Mouse (Mus musculus) heart, adult 2 months (tissue): ENCODE measurements around the gene Zkscan5. TPM values are rescaled to one million over a fixed set of nuclear protein-coding genes. Genes with fewer than 3 reads are reported as not detected.

Experiments used
- DNase-seq, 2 experiments: peaks; one replicate each; pipeline ENCODE4 v3.0.0; 2021
- H3K27ac ChIP-seq: fragments of 200-600 bp; 2 replicates; pipeline ENCODE4 v1.8.1; 2022
- H3K27me3 ChIP-seq: fragments of 200-500 bp; 2 replicates; pipeline ENCODE4 v1.6.1; 2012; ENCODE audit warnings: mild to moderate bottlenecking, low read length, inconsistent platforms, mixed read lengths; ENCODE audit not compliant: control insufficient read depth, insufficient read depth
- H3K36me3 ChIP-seq: fragments of 200-500 bp; 2 replicates; pipeline ENCODE4 v1.6.1; 2012; ENCODE audit warnings: low read length, inconsistent platforms; ENCODE audit not compliant: control insufficient read depth, insufficient read depth
- H3K4me1 ChIP-seq: fragments of 200-500 bp; 2 replicates; pipeline ENCODE4 v1.6.1; 2011; ENCODE audit warnings: low read length; ENCODE audit not compliant: control insufficient read depth, insufficient read depth
- H3K4me3 ChIP-seq: fragments of 200-600 bp; 2 replicates; pipeline ENCODE4 v1.8.1; 2022
- H3K79me2 ChIP-seq: fragments of 200-500 bp; replicated peaks from 2 replicates; pipeline ENCODE4 v1.6.1; 2012; ENCODE audit warnings: mild to moderate bottlenecking, inconsistent platforms, low read length, moderate library complexity, mixed read lengths; ENCODE audit not compliant: control insufficient read depth, insufficient read depth
- H3K9ac ChIP-seq: fragments of 200-500 bp; 2 replicates; pipeline ENCODE4 v1.6.1; 2012; ENCODE audit warnings: low read depth, mild to moderate bottlenecking, control low read depth, inconsistent platforms, low read length, mixed read lengths
- CTCF ChIP-seq: fragments of 200-600 bp; IDR thresholded peaks from 2 replicates; pipeline ENCODE4 v1.8.1; 2022; ENCODE audit warnings: antibody characterized with exemption, mild to moderate bottlenecking, moderate library complexity
- EP300 ChIP-seq: fragments of 200-500 bp; IDR thresholded peaks from 2 replicates; pipeline ENCODE4 v1.6.1; 2011; ENCODE audit warnings: low read depth, low read length, control low read depth; ENCODE audit not compliant: insufficient read depth
- POLR2A ChIP-seq: fragments of 200-500 bp; IDR thresholded peaks from 2 replicates; pipeline ENCODE4 v1.6.1; 2011; ENCODE audit warnings: mild to moderate bottlenecking, low read depth, low read length, control low read depth; ENCODE audit not compliant: insufficient read depth
- WGBS: fragments of 180-500 bp; shearing (Covaris S2); methylation state at CpG from one replicate; pipeline ENCODE4 v1.1.7; 2018; 5-methylcytosine and 5-hydroxymethylcytosine counted together
- intact Hi-C: fragments of 180-260 bp; cut with DNase I; formaldehyde crosslinking; loops from one replicate; pipeline ENCODE4 v1.15.1; 2025
- polyA plus RNA-seq: library from polyadenylated mRNA; depleted of rRNA; stranded (reverse); fragments of >200 nt; gene quantifications from 2 replicates; pipeline ENCODE4 v1.2.3, GENCODE M21; 2012
- total RNA-seq, 2 experiments: library from RNA; stranded (reverse); gene quantifications; 2 replicates each; pipeline ENCODE4 v1.2.3; 2021

The Zkscan5 gene
- total and polyA plus RNA-seq, 3 experiments, result 3.9 to 10.6 (median 9.7) TPM

DNA sequence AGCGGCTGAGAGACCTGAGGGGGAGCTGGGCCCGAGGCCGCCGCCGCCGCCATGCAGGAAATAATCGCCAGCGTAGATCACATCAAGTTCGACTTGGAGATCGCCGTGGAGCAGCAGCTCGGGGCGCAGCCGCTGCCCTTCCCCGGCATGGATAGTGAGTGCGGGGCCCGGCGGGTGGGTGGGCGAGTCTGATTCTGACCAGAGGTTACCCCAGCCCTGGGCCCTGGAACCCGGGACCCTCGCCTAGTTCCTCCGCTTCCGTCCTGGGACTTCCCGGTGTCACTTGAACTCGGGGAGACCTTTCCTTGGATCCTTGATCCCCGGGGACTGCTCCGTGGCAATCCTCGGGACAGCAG is 37.1 kb upstream of the Zkscan5 start:
- Histone ChIP-seq H3K36me3 (peaks cover 3% of the 10 kb centered on the region; the same call in 1 of the 2 replicates), H3K4me1 (peaks cover 7% of the 10 kb centered on the region), H3K27ac (peak overlapping the region; percentile 95), H3K4me3 (peak overlapping the region; percentile 82), H3K79me2 (peaks cover 2% of the 10 kb centered on the region; the same call in 1 of the 2 replicates), H3K27me3 (no peaks in the 10 kb centered on the region), H3K9ac (peak overlapping the region; percentile 93)
- intact Hi-C loops, result loop anchor here (1.0 to 5.0 kb wide), 4 partner anchors 24 to 1855 kb away; partner anchors contain the start of genes Bud31 and Pdap1
- no peak for DNase-seq
- under 1% methylated on average over 28 of the region's 28 CpGs for WGBS
- TF ChIP-seq EP300 (no peak), CTCF (no peak), POLR2A (no peak)

DNA sequence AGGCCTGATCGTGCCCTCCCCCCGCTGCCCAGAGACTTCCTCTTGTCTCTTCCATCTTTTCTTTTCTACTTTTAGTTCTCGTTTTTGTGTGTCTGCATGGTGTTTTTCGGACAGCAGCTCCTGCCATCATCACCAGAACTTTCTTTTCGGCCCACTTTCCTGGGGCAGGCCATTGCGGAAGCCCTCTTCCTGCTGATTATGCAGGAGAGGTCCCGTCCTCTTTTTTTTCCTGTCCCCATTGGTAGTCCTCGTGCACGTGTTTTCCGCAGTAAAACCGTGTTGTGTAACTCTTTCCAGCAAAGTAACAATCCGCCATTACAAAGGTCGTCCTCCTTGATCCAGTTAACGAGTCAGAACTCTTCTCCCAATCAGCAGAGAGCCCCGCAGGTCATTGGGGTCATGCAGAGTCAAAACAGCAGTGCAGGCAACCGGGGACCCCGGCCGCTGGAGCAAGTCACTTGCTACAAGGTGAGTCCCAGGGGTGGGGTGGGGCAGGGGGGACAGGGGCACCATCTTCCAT is 25.8 kb upstream of the Zkscan5 start:
- no peak for DNase-seq
- no peak overlapping the region for H3K9ac ChIP-seq
- H3K27me3 ChIP-seq, result no peaks in the 10 kb centered on the region
- H3K79me2 ChIP-seq, result no peaks in the 10 kb centered on the region
- intact Hi-C loops, result no loop called here
- WGBS, result 77% methylated on average over 18 of the region's 18 CpGs
- no peak overlapping the region for H3K4me3 ChIP-seq
- TF ChIP-seq POLR2A, result no peak
- TF ChIP-seq EP300, result no peak
- TF ChIP-seq CTCF, result no peak
- H3K4me1 ChIP-seq, result no peaks in the 10 kb centered on the region
- no peaks in the 10 kb centered on the region for H3K36me3 ChIP-seq
- no peak overlapping the region for H3K27ac ChIP-seq

DNA sequence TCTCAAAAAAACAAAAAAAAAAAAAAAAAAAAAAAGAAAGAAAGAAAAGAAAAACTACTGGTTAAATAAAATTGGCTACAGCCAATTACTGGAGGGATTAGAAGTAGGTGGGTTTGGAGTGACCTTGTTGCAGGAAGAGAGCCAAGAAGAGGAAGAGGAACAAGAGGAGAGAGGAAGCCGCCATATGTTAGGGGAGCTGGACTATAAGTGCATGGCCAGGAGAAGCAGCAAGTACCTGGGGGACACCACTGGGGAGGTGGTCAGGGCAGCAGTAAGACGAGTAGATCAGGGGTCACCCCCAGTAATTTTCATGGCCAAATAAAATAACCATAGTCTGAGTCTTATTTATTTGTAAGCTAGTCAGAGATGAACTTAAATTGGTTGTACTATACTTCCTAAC is 19.1 kb upstream of the Zkscan5 start:
- Histone ChIP-seq H3K36me3 (peaks cover 13% of the 10 kb centered on the region), H3K79me2 (peaks cover 3% of the 10 kb centered on the region), H3K4me1 (peaks cover 7% of the 10 kb centered on the region), H3K27ac (no peak overlapping the region), H3K9ac (no peak overlapping the region), H3K4me3 (no peak overlapping the region), H3K27me3 (no peaks in the 10 kb centered on the region)
- TF ChIP-seq EP300 (no peak), POLR2A (no peak), CTCF (no peak)
- intact Hi-C loops, result no loop called here
- DNase-seq, result no peak
- 75% methylated on average over 2 of the region's 2 CpGs for WGBS

DNA sequence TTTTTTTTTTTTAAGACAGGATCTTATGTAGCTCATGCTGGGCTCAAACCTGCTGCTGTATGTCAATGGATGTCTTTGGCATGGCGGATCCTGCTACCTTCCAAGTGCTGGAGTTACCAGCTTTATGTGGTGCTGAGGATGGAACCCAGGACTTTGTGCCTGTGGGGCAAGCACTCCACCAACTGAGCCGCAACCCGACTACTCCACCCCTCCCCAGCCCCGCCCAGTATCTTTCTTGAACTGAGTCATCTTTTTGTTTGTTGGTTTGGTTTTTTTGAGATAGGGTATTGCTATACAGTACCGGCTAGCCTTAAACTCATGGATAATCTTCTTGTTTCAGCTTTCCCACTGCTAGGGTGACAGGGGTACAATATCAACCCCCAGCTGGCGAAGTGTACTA is 14.9 kb upstream of the Zkscan5 start:
- WGBS, result 69% methylated on average over 6 of the region's 6 CpGs
- peak overlapping the region; percentile 79; the same call in 1 of the 2 replicates for H3K4me3 ChIP-seq
- H3K27me3 ChIP-seq, result no peaks in the 10 kb centered on the region
- TF ChIP-seq EP300 (no peak), POLR2A (no peak), CTCF (no peak)
- peaks cover 17% of the 10 kb centered on the region for H3K36me3 ChIP-seq
- intact Hi-C loops, result no loop called here
- DNase-seq, result no peak
- no peak overlapping the region for H3K27ac ChIP-seq
- no peak overlapping the region for H3K9ac ChIP-seq
- peaks cover 6% of the 10 kb centered on the region for H3K79me2 ChIP-seq
- peaks cover 12% of the 10 kb centered on the region for H3K4me1 ChIP-seq

DNA sequence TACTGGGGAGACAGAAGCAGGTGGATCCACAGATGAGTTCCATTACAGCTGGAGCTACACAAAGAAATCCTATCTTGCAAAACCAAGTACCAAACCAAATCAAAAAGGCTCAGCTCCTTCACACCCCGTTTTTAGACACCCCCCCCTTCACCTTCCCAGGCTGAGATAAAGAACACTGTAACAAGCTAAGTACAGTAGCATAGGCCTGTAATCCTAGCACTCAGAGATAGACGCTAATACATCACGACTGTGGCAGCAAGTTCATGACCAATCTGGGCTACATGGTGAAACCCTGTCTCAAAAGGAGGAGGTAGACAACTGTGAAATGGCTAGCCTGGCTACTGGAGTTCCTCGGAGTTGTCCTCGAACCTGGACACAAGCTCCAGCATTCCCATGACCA is 14.0 kb upstream of the Zkscan5 start:
- Histone ChIP-seq H3K27me3 (no peaks in the 10 kb centered on the region), H3K27ac (peak overlapping the region; percentile 94), H3K9ac (peak overlapping the region; percentile 80), H3K4me3 (peak overlapping the region; percentile 79), H3K79me2 (peaks cover 6% of the 10 kb centered on the region), H3K36me3 (peaks cover 19% of the 10 kb centered on the region), H3K4me1 (peaks cover 12% of the 10 kb centered on the region)
- WGBS, result 17% methylated on average over 5 of the region's 5 CpGs
- TF ChIP-seq CTCF (no peak), EP300 (no peak), POLR2A (no peak)
- DNase-seq, result no peak
- intact Hi-C loops, result loop anchor here (2.0 kb wide), 1 partner anchor 24 kb away; the partner anchor contains the start of genes Cpsf4 and Ptcd1

DNA sequence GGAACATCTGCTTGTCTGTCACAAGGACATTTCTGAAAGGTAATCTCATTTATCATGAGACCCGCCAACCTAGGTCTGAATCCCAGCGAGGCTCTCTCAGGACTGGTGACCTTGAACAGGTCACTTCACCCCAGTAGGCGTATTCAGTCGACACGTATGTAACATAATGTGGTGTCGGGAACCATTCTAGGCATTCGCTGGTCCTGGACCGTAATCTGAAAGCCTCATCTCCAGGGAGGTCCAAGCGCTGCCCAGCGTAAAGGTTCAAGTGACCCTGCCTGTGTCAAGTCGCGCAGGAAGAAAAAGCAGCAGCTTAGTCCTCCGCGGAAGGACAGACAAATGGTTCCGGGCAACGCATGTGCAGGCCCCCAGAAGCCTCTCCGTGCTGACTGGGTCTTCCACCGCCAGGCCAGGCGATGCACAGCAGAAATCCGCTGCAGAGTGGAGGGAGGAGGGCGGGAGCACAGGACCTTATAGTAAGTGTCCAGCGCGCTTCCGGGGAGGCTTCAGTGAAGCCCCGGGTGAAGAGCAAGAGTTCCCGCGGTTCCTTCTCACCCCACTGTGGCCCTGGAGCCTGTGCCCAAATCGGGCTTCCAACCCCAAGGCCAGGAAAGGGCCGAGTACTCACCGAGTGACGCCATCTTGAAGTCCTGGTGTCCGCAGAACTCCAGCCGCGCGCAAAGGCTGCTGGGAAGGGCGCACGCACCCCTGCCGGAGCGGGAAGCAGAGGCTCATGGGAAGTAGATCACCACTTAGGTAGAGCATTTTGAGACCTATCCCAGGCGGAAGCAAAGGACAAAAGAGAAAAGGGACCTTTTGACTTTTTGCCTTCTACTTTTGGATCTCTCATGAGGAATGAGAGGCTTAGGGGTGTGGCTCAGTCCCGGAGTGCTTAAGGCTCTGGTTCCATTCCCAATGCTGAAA is 13.2 kb upstream of the Zkscan5 start:
- intact Hi-C loops, result loop anchor here (1.0 to 2.0 kb wide), 3 partner anchors 13 to 40 kb away; partner anchors contain the start of genes Cpsf4, Ptcd1, Zfp655 and Zkscan5

More for the DNA sequence above, 13.2 kb upstream of the Zkscan5 start:
- DNase-seq, result peak; percentile 93 to 94
- WGBS, result under 1% methylated on average over 40 of the region's 41 CpGs
- peaks cover 11% of the 10 kb centered on the region for H3K4me1 ChIP-seq
- peaks cover 19% of the 10 kb centered on the region for H3K36me3 ChIP-seq
- peak overlapping the region; percentile 79 for H3K4me3 ChIP-seq
- no peaks in the 10 kb centered on the region for H3K27me3 ChIP-seq
- H3K9ac ChIP-seq, result peak overlapping the region; percentile 80
- peak overlapping the region; percentile 94 for H3K27ac ChIP-seq
- TF ChIP-seq POLR2A, result peak; percentile 94
- no peak for TF ChIP-seq CTCF
- TF ChIP-seq EP300, result peak; percentile 42; the same call in 1 of the 2 replicates
- H3K79me2 ChIP-seq, result peaks cover 6% of the 10 kb centered on the region
